Mouse (Mus musculus) embryonic fibroblast, embryonic 13.5 days (primary cell): ENCODE data around the gene Il12rb1.

Experiments
- CTCF ChIP-seq: IDR thresholded peaks from 2 replicates; pipeline ENCODE4 v1.5.1; 2011; ENCODE audit warnings: mild to moderate bottlenecking, control low read depth, low read length, moderate library complexity, borderline replicate concordance; ENCODE audit not compliant: insufficient read depth
- POLR2A ChIP-seq: IDR thresholded peaks from 2 replicates; pipeline ENCODE4 v1.6.1; 2011; ENCODE audit warnings: low read depth, mild to moderate bottlenecking, control low read depth, low read length, moderate library complexity

DNA sequence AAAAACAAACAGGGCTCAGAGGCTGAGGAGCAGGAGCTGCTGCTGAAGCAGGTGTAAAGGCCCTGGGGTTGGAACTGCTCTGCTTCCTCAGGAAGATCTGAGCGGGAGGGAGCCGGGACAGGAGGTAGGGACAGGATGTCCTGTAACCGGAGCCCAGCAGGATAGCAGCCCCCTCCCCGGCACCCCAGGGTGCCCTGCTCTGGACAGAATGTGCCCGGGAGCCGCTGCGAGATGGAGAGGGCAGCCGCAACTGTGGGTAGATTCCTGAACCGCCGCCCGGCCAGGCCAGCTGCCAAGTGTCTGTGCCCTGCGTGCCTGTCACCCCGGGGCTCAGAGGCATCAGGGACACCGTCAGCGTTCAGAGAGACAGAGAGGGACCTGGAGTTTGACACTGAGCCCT, 25.3 kb downstream of the Il12rb1 start:
- no peak for TF ChIP-seq POLR2A
- no peak for TF ChIP-seq CTCF
